Mouse (Mus musculus): ENCODE measurements around the gene Lztfl1. TPM values are rescaled to one million over a fixed set of nuclear protein-coding genes. Genes with fewer than 3 reads are reported as not detected.
A peak's percentile ranks its signal among the peaks of the same experiment; 100 is the strongest.
"Not testable (repeated sequence)": the region's sequence is repeated elsewhere in the genome, so short reads cannot be mapped to it uniquely, and the experiment has no call there.

Gene Lztfl1
- 50.1 and 57.4 TPM in 2 replicates for polyA plus RNA-seq (2016; fragmentation: Nextera tagmentation; extraction: Ambion mirVana)

DNA sequence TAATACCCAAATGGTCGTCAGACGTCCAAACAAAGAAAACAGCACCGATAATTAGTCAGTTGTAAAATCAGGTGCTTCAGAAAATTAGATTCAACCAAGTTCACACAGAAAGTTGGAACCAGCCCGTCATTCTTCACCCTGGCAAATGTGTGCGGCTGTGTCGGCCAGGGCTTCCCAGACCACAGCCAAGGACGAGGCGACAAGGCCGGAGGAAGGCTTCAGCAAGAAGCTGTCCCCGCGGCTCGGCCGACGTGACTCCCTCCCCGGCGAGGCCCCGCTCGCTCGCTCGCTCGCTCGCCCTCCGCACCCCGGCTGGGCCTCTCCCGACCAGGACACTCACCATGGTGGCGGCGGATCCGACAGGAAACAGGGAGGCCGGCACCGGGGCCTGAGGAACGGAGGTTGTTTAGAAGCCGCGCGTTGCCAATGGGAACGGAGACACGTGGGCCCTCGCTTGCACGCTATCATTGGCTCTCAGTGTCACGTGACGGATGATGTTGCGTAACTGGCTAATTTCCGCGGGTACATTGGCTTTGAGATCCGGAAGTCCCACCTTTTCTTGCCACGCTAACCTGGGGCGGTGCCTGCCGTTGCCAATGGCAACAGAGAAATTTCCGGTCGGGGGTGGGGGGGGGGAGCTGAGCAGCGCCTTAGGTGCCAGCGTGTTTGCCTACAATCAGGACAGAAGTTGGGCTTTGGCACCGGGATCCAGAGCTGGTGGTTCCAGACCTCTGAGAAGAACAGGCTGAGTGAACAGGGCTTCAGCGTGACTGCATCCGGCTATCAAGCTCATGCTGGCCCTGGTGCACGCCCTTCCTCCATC, at the start of gene Lztfl1:
TSS of gene Lztfl1 (minus strand) at position 512 of the 823 bp plus-strand sequence.
- Histone ChIP-seq H3K4me2 (peak within 1 kb of the TSS; percentile 64), H3K4me3 (replicated peaks) (peak within 1 kb of the TSS; percentile 77), H3K9ac (peak within 1 kb of the TSS; percentile 67), H3K27me3 (no peaks in the 10 kb centered on the region), H3K27ac (peak within 1 kb of the TSS; percentile 50; the same call in 1 of the 2 replicates), H3K9me3 (no peaks in the 10 kb centered on the region), H3K4me1 (peaks cover 5% of the 10 kb centered on the region), H3K36me3 (replicated peaks) (no peaks in the 10 kb centered on the region)
- peak; percentile 100 for ATAC-seq (ENCODE audit: low FRiP score)
- under 1% methylated on average over 55 of the region's 55 CpGs for WGBS

DNA sequence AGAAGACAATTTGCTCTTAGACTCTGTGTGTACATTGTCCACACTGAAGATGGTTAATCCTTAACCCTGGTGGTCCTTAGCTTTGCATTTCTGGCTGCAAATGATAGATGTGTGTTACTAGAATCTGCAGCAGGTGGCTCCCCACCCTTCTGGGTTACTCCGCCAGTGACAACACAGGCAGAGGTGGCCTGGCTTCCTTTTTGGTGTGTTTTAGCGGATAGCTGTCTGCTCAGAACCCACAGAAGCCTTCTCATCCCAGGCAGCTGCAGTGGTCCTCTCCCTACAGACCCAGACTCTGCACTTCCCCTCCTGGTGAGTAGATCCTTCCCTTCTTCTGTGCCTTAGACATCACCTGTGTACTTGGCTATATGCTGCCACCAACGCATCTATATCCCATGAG, 49.5 kb upstream of the Lztfl1 start:
- no peak overlapping the region for H3K27ac ChIP-seq
- ATAC-seq (ENCODE audit: low FRiP score): no peak
- no peak overlapping the region for H3K4me3 ChIP-seq (replicated peaks)
- H3K4me1 ChIP-seq: no peaks in the 10 kb centered on the region
- no peaks in the 10 kb centered on the region for H3K9me3 ChIP-seq
- no peaks in the 10 kb centered on the region for H3K27me3 ChIP-seq
- 87% methylated on average over 3 of the region's 3 CpGs for WGBS
- H3K9ac ChIP-seq: no peak overlapping the region
- no peaks in the 10 kb centered on the region for H3K36me3 ChIP-seq (replicated peaks)
- H3K4me2 ChIP-seq: no peak overlapping the region

DNA sequence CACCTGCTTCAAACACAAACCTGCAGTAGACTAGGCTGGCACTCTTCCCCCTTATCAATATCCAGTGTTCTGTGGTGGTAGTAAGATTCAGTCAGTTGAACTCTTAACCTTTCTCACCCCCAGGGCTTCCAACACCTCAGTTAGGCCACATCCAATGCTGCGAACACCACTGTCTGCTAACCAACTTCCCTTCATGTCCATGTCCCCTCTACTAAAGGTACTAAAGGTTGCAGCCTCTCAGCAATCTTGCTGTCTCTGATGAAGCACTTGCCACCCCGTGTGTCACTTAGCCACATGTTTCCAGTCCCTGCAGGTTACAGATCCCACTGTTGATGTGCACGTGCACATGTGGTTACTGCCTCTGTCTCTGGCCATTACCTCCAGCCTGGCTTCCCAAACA, 46.3 kb upstream of the Lztfl1 start:
- H3K9me3 ChIP-seq: no peaks in the 10 kb centered on the region
- no peak overlapping the region for H3K27ac ChIP-seq
- no peaks in the 10 kb centered on the region for H3K36me3 ChIP-seq (replicated peaks)
- no peak overlapping the region for H3K4me3 ChIP-seq (replicated peaks)
- no peaks in the 10 kb centered on the region for H3K27me3 ChIP-seq
- no peak overlapping the region for H3K9ac ChIP-seq
- H3K4me1 ChIP-seq: no peaks in the 10 kb centered on the region
- no peak overlapping the region for H3K4me2 ChIP-seq
- WGBS: 81% methylated on average over 3 of the region's 3 CpGs
- no peak for ATAC-seq (ENCODE audit: low FRiP score)

DNA sequence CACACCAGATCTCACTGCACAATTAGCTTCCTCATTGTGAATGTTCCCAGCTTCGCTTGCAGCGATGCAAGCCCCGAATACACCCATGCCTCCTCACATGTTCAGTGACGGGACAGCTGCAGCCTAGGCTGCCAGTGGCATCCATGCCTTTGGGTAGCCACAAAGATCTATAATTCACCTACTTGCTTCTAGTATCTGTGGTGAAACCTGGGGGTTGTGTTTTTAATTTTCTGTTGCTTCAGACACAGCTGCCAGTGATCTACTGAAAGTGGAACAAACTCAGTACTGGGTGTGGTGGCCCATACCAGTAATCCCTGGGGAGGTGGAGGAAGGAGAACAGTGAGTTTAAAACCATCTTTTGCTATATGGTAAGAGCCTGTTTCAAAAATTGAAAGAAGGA, 45.4 kb upstream of the Lztfl1 start:
- Histone ChIP-seq H3K27ac (no peak overlapping the region), H3K27me3 (no peaks in the 10 kb centered on the region), H3K4me3 (replicated peaks) (no peak overlapping the region), H3K4me1 (no peaks in the 10 kb centered on the region), H3K4me2 (no peak overlapping the region), H3K36me3 (replicated peaks) (no peaks in the 10 kb centered on the region), H3K9me3 (no peaks in the 10 kb centered on the region), H3K9ac (no peak overlapping the region)
- ATAC-seq (ENCODE audit: low FRiP score): no peak
- WGBS: 87% methylated on average over 4 of the region's 4 CpGs

DNA sequence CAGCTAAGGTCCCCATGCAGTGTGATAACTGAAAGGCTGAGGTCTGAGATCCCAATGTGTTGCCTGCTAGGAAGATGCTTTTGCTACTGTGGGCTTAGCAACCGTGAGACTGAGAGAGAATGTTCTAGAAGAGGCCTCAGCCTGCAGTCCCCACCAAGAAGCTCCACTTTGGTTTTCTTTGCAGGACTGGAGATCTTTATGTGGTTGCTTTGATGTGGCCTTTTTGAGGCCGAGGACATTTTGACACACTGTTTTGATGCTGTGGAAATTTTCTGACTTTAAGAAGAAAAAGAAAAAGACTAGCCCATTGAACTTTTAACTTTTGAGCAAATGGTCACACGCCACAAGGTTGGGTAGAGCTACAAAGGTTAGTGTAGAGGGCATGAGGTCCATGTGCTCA, 43.3 kb upstream of the Lztfl1 start:
- no peaks in the 10 kb centered on the region for H3K27me3 ChIP-seq
- no peak overlapping the region for H3K4me3 ChIP-seq (replicated peaks)
- no peaks in the 10 kb centered on the region for H3K9me3 ChIP-seq
- H3K36me3 ChIP-seq (replicated peaks): no peaks in the 10 kb centered on the region
- 88% methylated on average over 3 of the region's 3 CpGs for WGBS
- ATAC-seq (ENCODE audit: low FRiP score): no peak
- no peaks in the 10 kb centered on the region for H3K4me1 ChIP-seq
- no peak overlapping the region for H3K27ac ChIP-seq
- H3K4me2 ChIP-seq: no peak overlapping the region
- no peak overlapping the region for H3K9ac ChIP-seq

DNA sequence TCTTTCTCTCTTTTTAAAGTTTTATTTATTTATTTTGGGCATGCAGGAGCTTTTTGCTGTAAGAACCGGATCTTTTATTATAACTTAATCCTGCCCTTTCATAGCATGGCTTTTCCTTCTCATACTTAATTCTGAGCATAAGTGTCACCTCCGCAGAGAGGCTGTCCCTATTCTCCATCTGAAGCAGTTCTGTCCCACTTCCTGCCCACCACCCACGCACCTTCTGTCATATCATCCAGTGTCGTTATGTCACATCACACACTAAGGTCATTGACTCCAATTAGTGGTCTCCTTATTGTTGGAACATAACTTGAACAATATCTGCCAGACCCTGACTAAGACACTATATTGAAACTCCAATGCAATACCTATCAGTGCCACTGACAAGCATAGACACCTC, 41.1 kb upstream of the Lztfl1 start:
- Histone ChIP-seq H3K4me2 (no peak overlapping the region), H3K9ac (no peak overlapping the region), H3K27me3 (no peaks in the 10 kb centered on the region), H3K4me1 (no peaks in the 10 kb centered on the region), H3K9me3 (no peaks in the 10 kb centered on the region), H3K27ac (no peak overlapping the region), H3K36me3 (replicated peaks) (no peaks in the 10 kb centered on the region), H3K4me3 (replicated peaks) (no peak overlapping the region)
- ATAC-seq (ENCODE audit: low FRiP score): no peak
- WGBS: 84% methylated on average over 4 of the region's 4 CpGs

DNA sequence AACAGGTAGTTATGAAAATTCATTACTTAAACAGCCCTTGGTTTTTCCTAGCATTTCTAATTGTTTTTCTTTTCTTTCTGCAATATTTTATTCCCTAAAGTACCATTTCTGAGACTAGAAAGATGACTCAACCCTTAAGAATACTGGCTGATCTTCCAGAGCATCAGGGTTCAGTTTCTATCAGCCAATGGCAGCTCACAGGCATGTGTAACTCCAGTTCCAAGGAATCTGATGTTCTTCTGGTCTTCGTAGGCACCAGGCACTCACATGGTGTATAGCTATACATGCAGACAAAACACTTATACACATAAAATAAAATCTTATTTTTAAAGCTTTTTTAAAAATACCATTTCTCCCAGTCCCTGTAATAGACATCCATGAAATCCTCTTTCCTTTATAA, 40.7 kb upstream of the Lztfl1 start:
- no peak for ATAC-seq (ENCODE audit: low FRiP score)
- H3K36me3 ChIP-seq (replicated peaks): no peaks in the 10 kb centered on the region
- H3K27me3 ChIP-seq: no peaks in the 10 kb centered on the region
- no peaks in the 10 kb centered on the region for H3K4me1 ChIP-seq
- H3K4me2 ChIP-seq: no peak overlapping the region
- H3K27ac ChIP-seq: no peak overlapping the region
- WGBS: 83% methylated on average over 1 of the region's 1 CpGs
- no peaks in the 10 kb centered on the region for H3K9me3 ChIP-seq
- no peak overlapping the region for H3K9ac ChIP-seq
- H3K4me3 ChIP-seq (replicated peaks): no peak overlapping the region

DNA sequence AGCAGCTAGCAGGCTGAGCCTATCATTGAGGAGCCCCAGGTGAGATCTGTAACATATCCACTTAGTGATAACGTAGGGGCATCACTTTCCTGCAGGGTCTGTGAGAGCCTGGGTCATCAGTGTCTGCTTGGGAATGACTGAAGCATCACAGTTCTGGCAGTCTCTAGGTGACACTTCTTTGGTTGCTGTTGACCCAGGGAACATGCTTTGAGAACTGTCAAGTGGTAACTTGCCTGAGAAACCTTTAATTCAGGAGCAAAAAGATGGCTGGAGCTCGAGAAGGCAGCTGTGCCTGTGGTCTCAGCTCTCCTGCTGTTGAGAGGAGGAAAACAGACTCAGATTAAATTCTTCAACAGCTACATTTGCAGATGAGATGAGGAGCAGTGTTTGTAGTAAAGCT, 39.8 kb upstream of the Lztfl1 start:
- Histone ChIP-seq H3K4me3 (replicated peaks) (no peak overlapping the region), H3K27ac (no peak overlapping the region), H3K4me1 (no peaks in the 10 kb centered on the region), H3K4me2 (no peak overlapping the region), H3K36me3 (replicated peaks) (no peaks in the 10 kb centered on the region), H3K9ac (no peak overlapping the region), H3K27me3 (no peaks in the 10 kb centered on the region), H3K9me3 (no peaks in the 10 kb centered on the region)
- 69% methylated on average over 2 of the region's 2 CpGs for WGBS
- no peak for ATAC-seq (ENCODE audit: low FRiP score)

DNA sequence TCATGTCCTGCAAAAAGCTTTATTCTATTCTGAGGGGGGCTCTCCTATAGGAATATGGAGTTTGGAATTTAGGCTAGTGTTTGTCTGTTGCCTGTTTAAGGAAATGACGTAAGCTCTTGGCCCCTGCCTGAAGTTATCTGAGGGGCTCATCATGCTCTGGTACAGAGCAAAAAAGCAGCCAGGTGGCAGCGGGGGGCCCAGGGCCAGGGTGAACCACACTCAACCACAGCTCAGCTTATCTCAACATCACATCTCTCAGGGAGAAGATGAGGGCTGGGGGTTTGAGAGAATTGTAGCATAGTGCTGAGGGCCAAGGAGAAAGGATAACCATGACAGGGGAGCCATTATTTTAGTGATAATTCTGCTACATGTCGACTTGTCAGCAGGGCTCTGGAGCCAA, 39.3 kb upstream of the Lztfl1 start:
- H3K27ac ChIP-seq: no peak overlapping the region
- no peak for ATAC-seq (ENCODE audit: low FRiP score)
- no peak overlapping the region for H3K9ac ChIP-seq
- WGBS: 90% methylated on average over 3 of the region's 3 CpGs
- H3K4me1 ChIP-seq: no peaks in the 10 kb centered on the region
- no peaks in the 10 kb centered on the region for H3K9me3 ChIP-seq
- no peaks in the 10 kb centered on the region for H3K27me3 ChIP-seq
- no peak overlapping the region for H3K4me2 ChIP-seq
- H3K4me3 ChIP-seq (replicated peaks): no peak overlapping the region
- H3K36me3 ChIP-seq (replicated peaks): no peaks in the 10 kb centered on the region

DNA sequence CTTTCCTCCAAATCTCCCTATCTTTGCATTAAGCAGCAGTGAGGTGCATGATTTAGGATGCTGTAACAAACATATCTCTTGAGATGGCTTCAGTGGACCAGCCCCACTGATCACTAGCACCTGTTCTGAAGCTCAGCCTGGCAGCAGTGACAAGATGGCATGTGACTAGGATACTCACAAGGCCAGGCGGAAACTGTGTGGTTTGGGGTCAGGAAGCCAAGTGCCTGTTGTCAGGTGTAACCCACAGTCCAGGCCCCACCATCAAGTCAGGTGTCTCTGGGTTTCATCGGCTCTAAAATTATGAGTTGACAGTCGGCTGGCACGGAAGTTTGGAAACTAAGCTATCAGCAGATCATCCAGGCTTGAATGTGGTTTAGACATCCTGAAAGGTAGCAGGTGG, 36.8 kb upstream of the Lztfl1 start:
- ATAC-seq (ENCODE audit: low FRiP score): no peak
- no peak overlapping the region for H3K4me3 ChIP-seq (replicated peaks)
- no peak overlapping the region for H3K9ac ChIP-seq
- no peaks in the 10 kb centered on the region for H3K27me3 ChIP-seq
- H3K27ac ChIP-seq: no peak overlapping the region
- H3K9me3 ChIP-seq: no peaks in the 10 kb centered on the region
- H3K4me2 ChIP-seq: no peak overlapping the region
- H3K4me1 ChIP-seq: no peaks in the 10 kb centered on the region
- 97% methylated on average over 4 of the region's 4 CpGs for WGBS
- H3K36me3 ChIP-seq (replicated peaks): no peaks in the 10 kb centered on the region

DNA sequence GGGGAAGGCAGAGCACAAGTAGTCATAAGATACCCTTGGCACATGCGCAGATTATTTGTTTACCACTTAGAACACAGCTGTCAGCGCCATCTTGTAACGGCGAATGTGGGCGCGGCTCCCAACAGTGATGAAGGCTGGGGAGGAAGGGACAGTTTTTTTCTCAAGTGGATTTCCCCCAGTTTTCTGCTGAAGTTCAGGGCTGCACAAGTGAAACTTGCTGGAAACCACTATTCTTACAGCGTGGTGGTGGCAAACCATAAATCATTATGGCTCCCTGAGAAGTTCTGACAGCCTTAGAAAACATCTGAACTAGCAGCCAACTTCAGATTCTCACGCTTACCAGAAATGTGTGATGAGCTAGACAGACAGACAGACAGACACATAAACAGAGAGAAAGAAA, 32.2 kb upstream of the Lztfl1 start:
- 91% methylated on average over 8 of the region's 8 CpGs for WGBS
- H3K36me3 ChIP-seq (replicated peaks); ATAC-seq (ENCODE audit: low FRiP score); H3K9me3 ChIP-seq; H3K4me1 ChIP-seq; H3K27me3 ChIP-seq; H3K27ac ChIP-seq; H3K4me3 ChIP-seq (replicated peaks); H3K4me2 ChIP-seq; H3K9ac ChIP-seq: not testable (repeated sequence)

DNA sequence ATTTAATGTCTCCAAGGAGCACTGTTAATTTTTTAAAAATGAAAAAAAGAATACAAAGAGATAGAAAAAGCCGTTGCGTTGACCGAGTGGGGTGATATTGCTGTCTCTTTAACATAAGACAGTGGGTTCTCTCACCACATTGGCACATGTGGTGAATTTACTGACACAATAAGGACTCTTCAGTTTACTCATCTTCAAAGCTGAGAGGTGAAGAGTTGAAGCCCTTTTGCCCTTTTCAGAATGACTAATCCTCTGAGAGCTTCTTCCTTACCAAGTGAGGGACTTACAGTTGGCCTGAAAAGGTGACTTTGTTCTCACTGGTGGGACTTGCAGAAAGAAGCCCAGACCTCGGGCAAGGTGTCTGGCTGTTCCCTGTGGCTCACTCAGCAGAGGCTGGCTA, 23.3 kb upstream of the Lztfl1 start:
- no peaks in the 10 kb centered on the region for H3K36me3 ChIP-seq (replicated peaks)
- no peak overlapping the region for H3K4me3 ChIP-seq (replicated peaks)
- H3K27ac ChIP-seq: no peak overlapping the region
- H3K27me3 ChIP-seq: no peaks in the 10 kb centered on the region
- no peaks in the 10 kb centered on the region for H3K9me3 ChIP-seq
- H3K9ac ChIP-seq: no peak overlapping the region
- no peak for ATAC-seq (ENCODE audit: low FRiP score)
- 89% methylated on average over 4 of the region's 4 CpGs for WGBS
- no peaks in the 10 kb centered on the region for H3K4me1 ChIP-seq
- H3K4me2 ChIP-seq: no peak overlapping the region

DNA sequence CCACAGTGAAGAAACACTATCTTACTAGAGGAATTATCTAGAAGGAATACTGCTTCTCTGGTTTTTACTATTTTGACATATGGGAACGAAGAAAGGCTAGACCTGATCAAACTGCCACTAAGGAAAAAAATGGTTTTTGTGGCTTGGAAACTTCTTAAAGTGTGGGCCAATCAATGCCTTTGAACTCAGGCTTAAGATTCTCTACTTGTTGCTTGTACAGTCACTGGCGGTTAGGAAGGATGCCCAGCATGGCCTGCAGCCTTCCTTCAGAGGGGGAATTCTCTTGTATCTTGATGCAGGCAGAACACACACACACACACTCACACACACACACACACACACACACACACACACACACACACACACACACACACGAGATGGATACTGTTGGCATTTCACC, 16.6 kb upstream of the Lztfl1 start:
- 64% methylated on average over 3 of the region's 3 CpGs for WGBS
- H3K9ac ChIP-seq: no peak overlapping the region
- H3K4me2 ChIP-seq: no peak overlapping the region
- no peaks in the 10 kb centered on the region for H3K9me3 ChIP-seq
- H3K4me1 ChIP-seq: no peaks in the 10 kb centered on the region
- no peak overlapping the region for H3K4me3 ChIP-seq (replicated peaks)
- H3K27ac ChIP-seq: no peak overlapping the region
- no peaks in the 10 kb centered on the region for H3K27me3 ChIP-seq
- no peak for ATAC-seq (ENCODE audit: low FRiP score)
- no peaks in the 10 kb centered on the region for H3K36me3 ChIP-seq (replicated peaks)

Measured in forebrain, embryonic 12.5 days (tissue).